Mouse (Mus musculus) natural killer cell, adult 2 months (primary cell): ENCODE data around the gene Olfr508.
"Not testable (repeated sequence)": the region's sequence is repeated elsewhere in the genome, so short reads cannot be mapped to it uniquely, and the experiment has no call there.

Experiments used
- DNase-seq, 2 experiments: peaks; one replicate each; pipeline ENCODE4 v3.0.0; 2022; ENCODE audit warnings: low spot score in 2 of 2

The Olfr508 gene

DNA sequence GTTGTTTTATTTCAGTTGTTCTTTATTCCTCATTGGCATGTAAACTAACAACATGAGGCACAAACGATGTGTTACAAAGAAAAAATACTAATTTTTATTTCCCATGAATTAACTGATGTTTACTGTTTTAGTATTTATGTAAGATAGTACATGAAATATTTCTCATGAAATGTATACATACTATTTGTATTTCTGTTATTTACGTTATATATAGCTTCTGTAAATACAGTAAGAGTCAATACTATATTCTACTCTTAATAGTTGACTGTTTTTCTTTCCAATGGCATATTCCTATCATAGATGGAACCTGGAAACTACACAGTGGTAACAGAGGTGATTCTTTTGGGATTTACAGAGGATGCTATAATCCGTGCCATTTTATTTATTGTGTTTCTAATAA is at the start of gene Olfr508:
TSS of gene Olfr508 (plus strand) at position 301 of the 400 bp plus-strand sequence.
- no peak for DNase-seq

- DNase-seq, result no peak
Observed at GRCm38 (mm10) chr7:108589797-108590196, 40.0 kb upstream of the Olfr508 start.

GRCm38 (mm10) chr7:108601916-108602315 is 27.9 kb upstream of the Olfr508 start:
- not testable (repeated sequence) for DNase-seq

- DNase-seq, result no peak
Observed at GRCm38 (mm10) chr7:108610487-108610886, 19.3 kb upstream of the Olfr508 start, which contains the start of gene Olfr506. Gene Olfr506, plus strand, starts transcription at chr7:108610787.

GRCm38 (mm10) chr7:108614110-108614509 is 15.7 kb upstream of the Olfr508 start:
- no peak for DNase-seq

DNA sequence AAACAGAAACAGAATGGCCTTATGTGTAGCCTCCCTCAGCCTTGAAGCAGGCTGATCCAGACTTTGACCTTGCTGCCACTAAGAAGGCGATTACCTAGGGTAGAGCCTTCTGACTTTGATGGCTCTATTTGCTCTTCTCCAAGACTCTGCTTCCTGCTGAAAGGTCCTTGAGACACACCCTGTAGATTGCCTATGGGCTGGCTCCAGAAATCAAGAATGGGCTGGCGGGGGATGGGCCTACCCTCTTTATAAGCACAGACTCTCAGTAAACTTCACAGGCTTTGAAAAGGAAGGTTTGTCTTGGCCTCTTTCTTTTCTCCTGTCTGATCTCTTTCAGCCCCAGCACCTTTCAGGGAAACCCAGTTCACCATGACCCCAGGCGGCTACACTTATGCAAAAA is 13.0 kb upstream of the Olfr508 start:
- DNase-seq, result not testable (repeated sequence)

- DNase-seq, result no peak
Observed at GRCm38 (mm10) chr7:108621514-108621913, 8.3 kb upstream of the Olfr508 start, which contains the start of gene Olfr507. Gene Olfr507, plus strand, starts transcription at chr7:108621814.

- DNase-seq, result no peak
Observed at GRCm38 (mm10) chr7:108651806-108652205, 22.0 kb downstream of the Olfr508 start, which contains the start of gene Olfr509. Gene Olfr509, minus strand, starts transcription at chr7:108651906.

GRCm38 (mm10) chr7:108662419-108662818 is 32.6 kb downstream of the Olfr508 start:
- DNase-seq, result no peak

- DNase-seq, result no peak
Observed at GRCm38 (mm10) chr7:108666118-108666517, 36.3 kb downstream of the Olfr508 start, which contains the start of gene Olfr510. Gene Olfr510, plus strand, starts transcription at chr7:108666418.

DNA sequence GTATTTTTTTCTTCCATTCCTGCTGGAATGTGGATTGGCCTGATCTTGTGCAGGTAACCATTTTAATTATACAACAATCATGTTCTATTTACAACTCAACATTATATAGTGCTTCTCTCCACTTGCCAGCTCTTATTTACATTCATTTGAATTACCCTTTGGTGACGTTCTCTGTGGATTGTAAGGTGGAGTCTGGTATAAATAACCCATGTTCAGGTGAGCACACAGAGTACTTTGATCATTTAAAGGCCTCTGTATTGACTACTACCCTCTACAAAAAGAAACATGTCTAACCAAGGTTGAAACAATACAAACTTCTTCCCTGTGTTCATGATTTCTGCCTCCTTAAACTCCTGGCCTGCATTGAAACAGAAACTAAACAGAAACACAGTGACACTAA is 41.3 kb downstream of the Olfr508 start:
- no peak for DNase-seq

- no peak for DNase-seq
Observed at GRCm38 (mm10) chr7:108678886-108679285, 49.1 kb downstream of the Olfr508 start.
